Mouse (Mus musculus) small intestine, adult 2 months (tissue): ENCODE data around the gene Eif1b. TPM values are rescaled to one million over a fixed set of nuclear protein-coding genes. Genes with fewer than 3 reads are reported as not detected.

Experiments
- H3K27ac ChIP-seq: fragments of 200-500 bp; 2 replicates; pipeline ENCODE4 v1.5.1; 2012; ENCODE audit warnings: low read depth, low read length, control low read depth, inconsistent platforms; ENCODE audit not compliant: insufficient read depth
- H3K27me3 ChIP-seq: fragments of 200-500 bp; 2 replicates; pipeline ENCODE4 v1.6.1; 2012; ENCODE audit warnings: mild to moderate bottlenecking, moderate library complexity, low read length, inconsistent platforms; ENCODE audit not compliant: control insufficient read depth, insufficient read depth
- H3K36me3 ChIP-seq: fragments of 200-500 bp; 2 replicates; pipeline ENCODE4 v1.6.1; 2012; ENCODE audit warnings: mild to moderate bottlenecking, low read length, control low read depth, inconsistent platforms; ENCODE audit not compliant: control insufficient read depth, insufficient read depth
- H3K4me1 ChIP-seq: fragments of 200-500 bp; 2 replicates; pipeline ENCODE4 v1.6.1; 2012; ENCODE audit warnings: low read length, inconsistent platforms, mixed read lengths; ENCODE audit not compliant: control insufficient read depth, insufficient read depth, insufficient read length
- H3K4me3 ChIP-seq: fragments of 200-500 bp; 2 replicates; pipeline ENCODE4 v1.5.1; 2012; ENCODE audit warnings: low read depth, mild to moderate bottlenecking, control low read depth, inconsistent platforms, low read length, moderate library complexity
- CTCF ChIP-seq: fragments of 200-500 bp; IDR thresholded peaks from 2 replicates; pipeline ENCODE4 v1.5.1; 2012; ENCODE audit warnings: low read depth, mild to moderate bottlenecking, control low read depth, inconsistent platforms, low read length, moderate library complexity, mixed read lengths; ENCODE audit not compliant: insufficient replicate concordance, insufficient read length; ENCODE audit errors: extremely low read depth
- POLR2A ChIP-seq: fragments of 200-500 bp; IDR thresholded peaks from 2 replicates; pipeline ENCODE4 v1.6.1; 2012; ENCODE audit warnings: low read depth, mild to moderate bottlenecking, control low read depth, inconsistent platforms, low read length, moderate library complexity
- WGBS: fragments of 180-500 bp; shearing (Covaris S2); methylation state at CpG from one replicate; pipeline ENCODE4 v1.1.7; 2018; 5-methylcytosine and 5-hydroxymethylcytosine counted together
- polyA plus RNA-seq: library from polyadenylated mRNA; depleted of rRNA; stranded (reverse); fragments of >200 nt; gene quantifications from 2 replicates; pipeline ENCODE4 v1.2.3, GENCODE M21; 2012

Eif1b gene
- polyA plus RNA-seq, 1 experiment: 24.1 TPM

GRCm38 (mm10) chr9:120483101-120483500, 8.9 kb upstream of the Eif1b start:
- Histone ChIP-seq H3K4me1 (no peaks in the 10 kb centered on the region), H3K27me3 (no peaks in the 10 kb centered on the region), H3K36me3 (no peaks in the 10 kb centered on the region), H3K27ac (no peak overlapping the region), H3K4me3 (no peak overlapping the region)
- WGBS: 83% methylated on average over 8 of the region's 8 CpGs
- TF ChIP-seq CTCF (no peak), POLR2A (no peak)

GRCm38 (mm10) chr9:120487076-120487475, 5.0 kb upstream of the Eif1b start:
- H3K27me3 ChIP-seq: no peaks in the 10 kb centered on the region
- H3K27ac ChIP-seq: no peak overlapping the region
- TF ChIP-seq CTCF (no peak), POLR2A (no peak)
- peaks cover 2% of the 10 kb centered on the region; the same call in 1 of the 2 replicates for H3K4me1 ChIP-seq
- no peaks in the 10 kb centered on the region for H3K36me3 ChIP-seq
- no peak overlapping the region for H3K4me3 ChIP-seq
- WGBS: 75% methylated on average over 8 of the region's 8 CpGs

DNA sequence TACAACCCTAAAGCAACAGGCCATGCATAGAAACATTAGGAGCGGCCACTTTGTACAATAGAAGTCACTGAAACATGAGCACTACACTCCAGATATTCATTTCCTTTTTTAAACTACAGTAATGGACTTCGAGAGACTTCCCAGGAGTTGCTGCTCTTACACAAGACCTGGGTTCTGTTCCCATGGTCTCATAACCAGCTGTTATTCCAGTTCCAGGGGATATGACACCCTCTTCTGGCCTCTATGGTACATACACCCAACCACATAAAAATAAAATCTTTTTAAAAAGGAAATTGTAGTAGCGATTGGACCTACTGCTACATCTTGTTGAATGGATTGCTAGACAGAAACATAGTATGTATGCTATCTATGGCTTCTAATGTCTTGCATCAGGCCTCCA, 523 bp upstream of the Eif1b start:
- TF ChIP-seq POLR2A: no peak
- TF ChIP-seq CTCF: no peak
- Histone ChIP-seq H3K4me3 (no peak overlapping the region), H3K4me1 (peaks cover 2% of the 10 kb centered on the region; the same call in 1 of the 2 replicates), H3K36me3 (peaks cover 12% of the 10 kb centered on the region), H3K27me3 (no peaks in the 10 kb centered on the region), H3K27ac (no peak overlapping the region)
- 90% methylated on average over 3 of the region's 3 CpGs for WGBS

- Histone ChIP-seq H3K4me1 (peaks cover 2% of the 10 kb centered on the region; the same call in 1 of the 2 replicates), H3K36me3 (peaks cover 12% of the 10 kb centered on the region), H3K4me3 (peak overlapping the region; percentile 97), H3K27ac (peak overlapping the region; percentile 53), H3K27me3 (no peaks in the 10 kb centered on the region)
- WGBS: under 1% methylated on average over 97 of the region's 97 CpGs
- TF ChIP-seq CTCF: no peak
- TF ChIP-seq POLR2A: peak; percentile 45; the same call in 1 of the 2 replicates
These were observed 644 bp downstream of the Eif1b start for GRCm38 (mm10) chr9:120492400-120493351.

- no peak for TF ChIP-seq CTCF
- TF ChIP-seq POLR2A: no peak
- Histone ChIP-seq H3K4me1 (peaks cover 2% of the 10 kb centered on the region; the same call in 1 of the 2 replicates), H3K27ac (no peak overlapping the region), H3K36me3 (peaks cover 12% of the 10 kb centered on the region), H3K4me3 (no peak overlapping the region), H3K27me3 (no peaks in the 10 kb centered on the region)
- WGBS: 73% methylated on average over 12 of the region's 12 CpGs
These were observed 1.7 kb downstream of the Eif1b start for GRCm38 (mm10) chr9:120493781-120494180.

DNA sequence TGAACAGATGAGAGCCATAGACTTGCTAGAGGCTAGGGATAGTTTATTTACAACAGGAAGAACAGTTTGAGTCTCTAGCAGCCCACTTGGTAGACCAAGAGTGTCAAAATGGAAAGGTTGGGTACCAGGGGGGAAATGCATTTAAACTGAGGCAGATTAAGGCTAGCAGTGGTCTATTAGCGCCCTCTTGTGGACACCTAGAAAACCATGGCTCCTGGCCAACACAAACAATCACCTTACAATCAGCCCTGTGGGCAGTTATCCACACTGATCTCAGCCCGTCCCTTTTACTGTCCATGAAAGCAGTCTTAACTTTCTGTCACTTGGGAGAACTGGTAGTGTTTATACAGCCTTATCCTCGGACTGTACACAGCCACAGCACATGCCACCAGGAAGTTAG, 4.7 kb downstream of the Eif1b start:
- TF ChIP-seq POLR2A (no peak), CTCF (peak; percentile 54; the same call in 1 of the 2 replicates)
- Histone ChIP-seq H3K27ac (no peak overlapping the region), H3K36me3 (peaks cover 12% of the 10 kb centered on the region), H3K4me1 (peaks cover 2% of the 10 kb centered on the region; the same call in 1 of the 2 replicates), H3K27me3 (no peaks in the 10 kb centered on the region), H3K4me3 (no peak overlapping the region)
- WGBS: 3% methylated on average over 3 of the region's 3 CpGs

GRCm38 (mm10) chr9:120497983-120498382, 6.0 kb downstream of the Eif1b start:
- 91% methylated on average over 5 of the region's 5 CpGs for WGBS
- H3K27me3 ChIP-seq: no peaks in the 10 kb centered on the region
- H3K4me3 ChIP-seq: no peak overlapping the region
- H3K27ac ChIP-seq: no peak overlapping the region
- no peak for TF ChIP-seq CTCF
- no peak for TF ChIP-seq POLR2A
- H3K36me3 ChIP-seq: peaks cover 12% of the 10 kb centered on the region
- no peaks in the 10 kb centered on the region; the same call in 1 of the 2 replicates for H3K4me1 ChIP-seq
